Mouse (Mus musculus) liver, embryonic 13.5 days (tissue): ENCODE data around the gene Urod. TPM values are rescaled to one million over a fixed set of nuclear protein-coding genes. Genes with fewer than 3 reads are reported as not detected.

Experiments
- ATAC-seq: fragments of 200-750 bp; cut with Nextera tagmentation; 2 replicates; pipeline ENCODE4 v1.8.0; 2017; ENCODE audit warnings: low read depth, mild to moderate bottlenecking, moderate number of reproducible peaks, moderate library complexity
- DNase-seq: peaks from one replicate; pipeline ENCODE4 v3.0.0; 2022
- H3K27ac ChIP-seq: fragments of 300-500 bp; sonication (generic); 2 replicates; pipeline ENCODE4 v1.5.1; 2015; ENCODE audit warnings: moderate library complexity, mild to moderate bottlenecking, inconsistent platforms
- H3K27me3 ChIP-seq: fragments of 300-500 bp; sonication (generic); 2 replicates; pipeline ENCODE4 v1.6.1; 2015; ENCODE audit warnings: mild to moderate bottlenecking, inconsistent platforms
- H3K36me3 ChIP-seq: fragments of 300-500 bp; sonication (generic); 2 replicates; pipeline ENCODE4 v1.6.1; 2015; ENCODE audit warnings: mild to moderate bottlenecking, inconsistent platforms
- H3K4me1 ChIP-seq: fragments of 300-500 bp; sonication (generic); replicated peaks from 2 replicates; pipeline ENCODE4 v1.6.1; 2015; ENCODE audit warnings: inconsistent platforms
- H3K4me2 ChIP-seq: fragments of 300-500 bp; sonication (generic); 2 replicates; pipeline ENCODE4 v1.6.1; 2015; ENCODE audit warnings: inconsistent platforms, mild to moderate bottlenecking, moderate library complexity
- H3K4me3 ChIP-seq: fragments of 300-500 bp; sonication (generic); replicated peaks from 2 replicates; pipeline ENCODE4 v1.5.1; 2015; ENCODE audit warnings: mild to moderate bottlenecking, inconsistent platforms
- H3K9ac ChIP-seq: fragments of 300-500 bp; sonication (generic); 2 replicates; pipeline ENCODE4 v1.6.1; 2015; ENCODE audit warnings: mild to moderate bottlenecking, inconsistent platforms
- H3K9me3 ChIP-seq: fragments of 300-500 bp; sonication (generic); replicated peaks from 2 replicates; pipeline ENCODE4 v1.6.1; 2016; ENCODE audit warnings: inconsistent platforms
- WGBS: fragments of 180-500 bp; shearing (Covaris S2); methylation state at CpG from one replicate; pipeline ENCODE4 v1.1.7; 2015; ENCODE audit not compliant: insufficient replicate concordance; 5-methylcytosine and 5-hydroxymethylcytosine counted together
- polyA plus RNA-seq: library from polyadenylated mRNA; unstranded; fragments of >200 nt; fragmentation: Nextera tagmentation; extraction: Ambion mirVana; gene quantifications from 2 replicates; pipeline ENCODE4 v1.2.1, GENCODE M21; 2015

The Urod gene
- polyA plus RNA-seq, result 558 and 568 TPM in 2 replicates

DNA sequence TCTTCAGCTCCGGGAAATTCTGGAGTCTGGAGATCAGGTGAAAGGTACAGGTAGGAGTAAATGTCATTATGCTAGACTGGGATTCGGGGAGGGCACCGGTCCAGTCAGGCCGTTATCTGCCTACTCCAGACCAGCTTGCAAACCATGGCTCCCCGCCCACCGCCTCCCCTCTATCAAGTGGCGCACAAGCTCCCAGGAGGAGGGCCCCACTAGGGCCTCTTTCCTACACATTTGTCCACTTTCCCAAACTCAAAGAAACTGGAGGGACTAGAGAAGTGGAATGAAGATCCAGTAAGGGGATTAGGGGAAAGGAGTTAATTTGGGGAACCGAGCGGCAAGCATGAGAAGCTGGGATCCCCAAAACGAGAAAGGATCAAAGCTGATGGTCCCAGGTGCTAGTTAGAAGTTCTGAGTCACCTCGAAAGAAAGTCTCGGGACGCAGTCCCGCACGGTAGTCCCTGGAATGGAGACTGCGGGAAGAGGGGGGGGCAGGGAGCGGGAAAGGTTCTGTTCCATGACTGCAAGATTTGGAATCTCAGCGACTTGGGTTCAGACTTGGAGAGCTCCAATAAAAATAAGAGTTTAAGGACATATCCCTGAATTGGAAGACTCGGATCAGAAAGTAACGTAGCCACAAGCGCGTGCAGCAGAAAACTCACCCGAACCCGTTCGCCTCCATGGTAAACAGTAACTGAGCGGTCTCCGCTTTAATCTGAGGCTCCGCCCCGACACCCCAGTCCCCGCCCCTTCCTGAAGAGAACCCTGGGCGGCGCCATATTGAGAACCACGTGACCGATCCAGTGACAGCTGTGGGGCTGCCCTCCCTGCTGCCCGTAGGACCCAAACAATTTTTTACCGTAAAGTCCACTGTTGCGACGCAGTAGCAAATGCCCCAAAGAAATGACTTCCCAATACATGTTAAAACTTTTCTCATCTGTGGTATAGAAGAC is at the start of gene Urod:
Gene Urod (minus strand): TSS at position 742 of the 950 bp plus-strand sequence.
- peak; percentile 94 for DNase-seq
- H3K4me2 ChIP-seq, result peak within 1 kb of the TSS; percentile 92
- ATAC-seq, result peak; percentile 91
- H3K27me3 ChIP-seq, result no peaks in the 10 kb centered on the region
- H3K9me3 ChIP-seq, result no peaks in the 10 kb centered on the region
- peaks cover 52% of the 10 kb centered on the region for H3K36me3 ChIP-seq
- peak within 1 kb of the TSS; percentile 99 for H3K4me3 ChIP-seq
- under 1% methylated on average over 38 of the region's 38 CpGs for WGBS
- peaks cover 57% of the 10 kb centered on the region for H3K4me1 ChIP-seq
- peak within 1 kb of the TSS; percentile 99 for H3K27ac ChIP-seq
- peak within 1 kb of the TSS; percentile 97 for H3K9ac ChIP-seq

DNA sequence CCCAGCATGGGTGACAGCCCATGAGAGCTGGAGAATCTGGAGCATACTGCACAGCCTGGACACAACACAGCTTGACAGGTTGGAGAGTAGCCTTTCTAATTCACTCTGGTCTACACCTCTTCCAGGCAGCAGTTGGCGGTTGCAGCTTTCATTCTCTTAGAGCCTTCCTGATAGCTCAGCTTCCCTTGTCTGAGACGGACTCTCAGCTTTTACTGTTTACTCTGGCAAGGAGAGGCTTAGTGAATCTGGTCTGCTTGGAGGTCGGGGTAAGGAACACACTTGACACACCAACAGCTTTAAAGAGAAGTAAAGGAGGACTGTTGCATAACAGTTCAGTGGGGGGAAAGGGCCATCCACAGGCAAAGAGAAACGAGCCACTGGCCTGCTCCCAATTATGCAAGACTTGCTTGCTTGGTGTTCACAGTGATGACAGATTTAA is 47.1 kb upstream of the Urod start:
- Histone ChIP-seq H3K4me2 (no peak overlapping the region), H3K4me1 (peaks cover 18% of the 10 kb centered on the region), H3K36me3 (peaks cover 32% of the 10 kb centered on the region), H3K4me3 (no peak overlapping the region), H3K9me3 (no peaks in the 10 kb centered on the region), H3K9ac (no peak overlapping the region), H3K27ac (peak overlapping the region; percentile 16), H3K27me3 (no peaks in the 10 kb centered on the region)
- 49% methylated on average over 4 of the region's 4 CpGs for WGBS
- ATAC-seq, result peak; percentile 34; the same call in 1 of the 2 replicates
- DNase-seq, result no peak

DNA sequence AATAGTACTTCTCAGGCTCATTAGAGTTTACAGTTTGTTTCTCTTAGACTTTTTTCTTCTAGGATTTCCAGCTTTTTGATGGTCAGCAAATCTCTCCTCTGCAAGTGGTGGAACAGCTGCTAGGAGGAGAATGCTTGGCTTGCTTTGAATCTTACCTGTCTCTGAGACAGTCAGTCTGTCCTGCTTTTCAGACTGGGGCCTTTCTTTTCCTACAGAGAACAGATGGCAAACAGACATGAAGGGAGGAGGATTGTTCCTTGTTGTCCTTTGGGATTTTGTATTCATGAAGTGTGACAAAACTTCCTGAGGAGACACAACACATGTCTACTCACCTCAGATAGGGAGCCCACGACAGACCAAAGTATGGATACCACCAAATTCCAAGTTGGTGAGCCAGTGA is 46.6 kb upstream of the Urod start:
- no peak for ATAC-seq
- peaks cover 18% of the 10 kb centered on the region for H3K4me1 ChIP-seq
- no peaks in the 10 kb centered on the region for H3K9me3 ChIP-seq
- DNase-seq, result no peak
- no peak overlapping the region for H3K4me2 ChIP-seq
- no peak overlapping the region for H3K9ac ChIP-seq
- H3K4me3 ChIP-seq, result no peak overlapping the region
- H3K27me3 ChIP-seq, result no peaks in the 10 kb centered on the region
- peak overlapping the region; percentile 16; the same call in 1 of the 2 replicates for H3K27ac ChIP-seq
- 68% methylated on average over 1 of the region's 1 CpGs for WGBS
- H3K36me3 ChIP-seq, result peaks cover 34% of the 10 kb centered on the region

DNA sequence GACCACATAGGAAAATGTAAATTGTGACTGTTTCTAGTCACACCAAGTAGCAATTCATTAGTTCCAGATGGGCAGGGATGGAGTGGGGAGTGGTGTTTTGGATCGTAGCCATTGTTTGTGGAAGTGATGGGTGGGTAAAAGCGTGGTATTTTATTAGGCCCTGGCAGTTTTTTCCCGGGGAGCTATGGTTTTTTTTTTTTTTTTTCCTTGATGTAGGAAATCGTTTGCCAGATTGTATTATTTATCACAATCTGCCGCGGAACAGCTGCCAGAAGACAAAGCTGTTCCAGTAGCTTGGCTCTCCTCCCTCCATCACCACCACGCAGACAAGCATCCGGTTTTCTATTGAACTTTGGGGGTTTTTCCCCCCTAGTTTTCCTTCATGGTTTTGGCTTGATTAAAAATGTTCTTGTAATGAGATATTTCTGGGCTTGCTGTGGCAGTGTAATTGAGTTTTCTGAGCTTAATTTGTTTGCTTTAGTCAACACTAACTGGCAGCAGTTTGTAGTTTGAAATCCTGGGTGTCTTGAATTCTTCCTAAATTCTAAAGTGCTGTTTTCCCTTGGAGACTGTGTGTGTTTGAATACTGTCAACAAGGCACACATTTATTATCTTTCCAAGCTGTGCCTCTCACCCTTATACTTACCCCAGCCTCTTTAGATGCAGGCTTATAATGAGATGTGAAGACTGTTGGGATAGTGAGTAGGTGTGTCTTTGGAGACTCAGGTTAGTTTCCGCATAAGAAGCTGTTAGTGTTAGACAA is 45.9 kb upstream of the Urod start:
- no peak overlapping the region for H3K4me2 ChIP-seq
- H3K9me3 ChIP-seq, result no peaks in the 10 kb centered on the region
- no peak overlapping the region for H3K9ac ChIP-seq
- H3K4me1 ChIP-seq, result peaks cover 17% of the 10 kb centered on the region
- H3K27ac ChIP-seq, result no peak overlapping the region
- 77% methylated on average over 9 of the region's 9 CpGs for WGBS
- ATAC-seq (no peak), DNase-seq (no peak)
- H3K27me3 ChIP-seq, result no peaks in the 10 kb centered on the region
- H3K36me3 ChIP-seq, result peaks cover 36% of the 10 kb centered on the region
- H3K4me3 ChIP-seq, result no peak overlapping the region

DNA sequence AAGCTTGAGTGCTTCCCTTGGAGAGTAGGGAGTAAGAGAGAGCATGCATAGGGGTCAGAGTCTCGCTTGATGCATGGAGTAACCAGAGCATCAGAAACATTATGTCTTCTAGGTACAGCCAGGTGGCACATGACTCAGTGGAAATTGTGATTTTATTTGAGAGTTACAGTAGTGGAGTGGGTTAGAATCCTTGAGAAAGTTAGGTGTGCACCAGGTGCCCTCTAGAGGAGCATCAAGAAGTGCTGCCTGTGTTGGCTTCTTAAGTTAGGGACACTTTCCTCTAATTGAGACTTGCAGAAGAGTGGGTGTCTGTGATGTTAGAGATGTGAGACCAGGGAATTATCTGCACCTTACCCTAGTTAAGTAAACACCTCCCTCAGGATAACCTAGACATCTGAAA is 36.9 kb upstream of the Urod start:
- Histone ChIP-seq H3K4me1 (no peaks in the 10 kb centered on the region), H3K27ac (no peak overlapping the region), H3K4me3 (no peak overlapping the region), H3K9me3 (no peaks in the 10 kb centered on the region), H3K36me3 (peaks cover 50% of the 10 kb centered on the region), H3K9ac (no peak overlapping the region), H3K4me2 (no peak overlapping the region), H3K27me3 (no peaks in the 10 kb centered on the region)
- DNase-seq, result no peak
- WGBS, result 79% methylated on average over 1 of the region's 1 CpGs
- ATAC-seq, result no peak

DNA sequence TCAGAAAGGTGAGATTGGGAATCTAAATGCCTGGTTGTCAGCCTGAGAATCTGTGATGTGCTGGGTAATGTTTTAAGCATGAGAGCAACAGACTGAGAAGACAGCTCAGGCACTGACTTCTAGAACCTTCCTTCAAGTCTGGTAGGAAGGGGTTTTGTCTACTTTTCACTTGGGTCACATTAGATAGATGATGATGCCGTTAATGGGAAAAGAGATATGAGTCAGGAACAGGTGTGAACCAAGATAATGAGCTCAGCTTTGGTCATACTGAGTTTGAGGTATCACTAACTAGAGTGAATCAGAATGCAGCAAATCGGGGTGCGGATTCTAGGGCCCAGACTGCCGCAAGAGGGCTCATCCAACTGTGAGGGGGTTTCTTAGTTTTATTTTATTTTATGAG is 29.3 kb upstream of the Urod start:
- Histone ChIP-seq H3K27me3 (no peaks in the 10 kb centered on the region), H3K27ac (peak overlapping the region; percentile 8; the same call in 1 of the 2 replicates), H3K4me3 (no peak overlapping the region), H3K9ac (0 out of 2 replicates have a peak overlapping the region, but pooled peaks have one; percentile 0), H3K9me3 (no peaks in the 10 kb centered on the region), H3K4me1 (peaks cover 44% of the 10 kb centered on the region), H3K4me2 (no peak overlapping the region), H3K36me3 (peaks cover 39% of the 10 kb centered on the region)
- 64% methylated on average over 4 of the region's 4 CpGs for WGBS
- ATAC-seq (no peak), DNase-seq (no peak)

DNA sequence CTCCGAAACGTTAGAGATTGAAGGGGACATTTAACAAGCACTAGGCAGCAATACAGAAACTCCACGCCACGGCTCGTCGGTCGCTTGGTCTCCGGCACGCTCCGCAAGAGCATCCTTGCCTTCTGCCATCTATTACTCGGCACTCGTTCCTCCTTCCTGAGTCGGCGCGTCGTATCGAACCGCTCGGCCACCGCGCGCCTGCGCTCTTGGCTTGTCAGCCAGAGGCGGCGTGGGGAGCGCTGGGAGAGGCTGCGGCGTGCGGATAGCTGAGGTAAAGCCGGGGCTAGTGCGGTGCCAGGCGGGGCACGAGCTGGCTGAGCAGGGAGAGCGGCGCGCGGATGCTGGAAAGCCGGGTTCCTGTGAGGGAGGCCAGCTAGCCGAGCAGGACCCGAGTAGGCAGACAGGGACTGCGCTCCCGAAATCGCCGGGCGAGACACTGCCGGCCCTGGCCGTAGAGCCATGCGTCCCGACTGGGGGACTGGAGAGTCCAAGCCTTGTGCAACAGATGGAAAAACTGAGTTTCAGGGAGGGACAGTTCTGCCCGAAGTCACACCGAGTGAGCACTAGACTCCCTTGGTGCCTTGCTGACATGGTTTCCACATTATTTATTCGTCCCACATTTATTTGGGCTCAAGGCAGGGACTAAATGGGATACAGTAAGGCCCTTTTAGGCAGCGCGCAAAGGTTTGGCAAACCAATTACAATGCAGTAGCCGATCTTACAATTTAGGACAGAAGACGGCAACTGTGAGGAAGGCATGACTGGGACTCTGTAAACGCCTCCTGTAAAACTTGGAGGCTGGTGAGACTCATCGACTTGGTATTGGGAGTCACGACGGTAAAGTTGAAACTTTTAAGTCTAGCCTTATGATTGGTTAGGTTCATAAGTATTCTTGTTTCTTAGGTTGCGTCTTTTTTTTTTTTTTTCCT is 25.3 kb upstream of the Urod start, which contains the start of gene Eif2b3:
Gene Eif2b3 (plus strand): TSS at position 197 of the 929 bp plus-strand sequence.
- H3K27me3 ChIP-seq, result no peaks in the 10 kb centered on the region
- peak; percentile 91 for DNase-seq
- H3K36me3 ChIP-seq, result peaks cover 25% of the 10 kb centered on the region
- H3K4me1 ChIP-seq, result peaks cover 44% of the 10 kb centered on the region
- ATAC-seq, result peak; percentile 98
- H3K4me2 ChIP-seq, result peak within 1 kb of the TSS; percentile 85
- no peaks in the 10 kb centered on the region for H3K9me3 ChIP-seq
- under 1% methylated on average over 61 of the region's 61 CpGs for WGBS
- peak within 1 kb of the TSS; percentile 82 for H3K27ac ChIP-seq
- H3K4me3 ChIP-seq, result peak within 1 kb of the TSS; percentile 84
- H3K9ac ChIP-seq, result peak within 1 kb of the TSS; percentile 91

DNA sequence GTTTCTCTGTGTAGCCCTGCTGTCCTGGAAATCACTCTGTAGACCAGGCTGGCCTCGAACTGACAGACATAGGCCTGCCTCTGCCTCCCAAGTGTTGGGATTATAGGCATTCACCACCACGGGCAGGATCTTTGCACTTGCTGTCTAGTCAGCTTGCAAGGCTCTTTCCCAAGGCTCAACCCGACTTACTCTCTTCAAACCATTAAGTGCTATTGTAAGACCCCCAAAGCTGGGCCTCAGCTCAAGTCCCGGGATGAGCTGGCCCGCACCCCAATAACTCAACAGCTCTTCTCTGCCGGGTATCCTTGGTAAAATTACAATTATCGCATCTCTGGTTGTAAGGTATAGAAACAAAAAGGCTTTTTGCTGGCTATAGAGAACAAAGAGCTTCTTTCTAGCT is 24.1 kb upstream of the Urod start:
- no peak for DNase-seq
- 83% methylated on average over 7 of the region's 7 CpGs for WGBS
- no peak for ATAC-seq
- no peaks in the 10 kb centered on the region for H3K27me3 ChIP-seq
- no peak overlapping the region for H3K4me2 ChIP-seq
- peaks cover 42% of the 10 kb centered on the region for H3K4me1 ChIP-seq
- peaks cover 16% of the 10 kb centered on the region for H3K36me3 ChIP-seq
- no peak overlapping the region for H3K27ac ChIP-seq
- no peaks in the 10 kb centered on the region for H3K9me3 ChIP-seq
- H3K4me3 ChIP-seq, result no peak overlapping the region
- no peak overlapping the region for H3K9ac ChIP-seq

DNA sequence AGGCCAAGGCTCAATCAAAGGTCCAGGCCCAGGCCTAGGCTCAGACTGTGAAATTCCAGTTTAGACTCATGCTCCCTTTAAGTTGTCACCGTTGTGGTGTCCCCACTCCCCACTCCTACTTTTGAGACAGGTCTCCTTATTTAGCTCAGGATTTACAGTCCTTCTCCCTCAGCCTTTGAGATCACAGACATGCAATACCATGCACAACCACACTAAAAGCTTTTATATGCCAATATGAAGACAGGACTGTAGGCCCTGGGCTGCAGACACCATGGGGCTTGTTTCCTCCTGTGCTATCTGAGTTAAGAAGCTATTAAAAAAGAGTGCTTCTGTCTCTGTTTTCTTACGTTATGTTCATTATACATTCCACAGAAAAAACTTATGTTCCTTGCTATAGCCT is 23.5 kb upstream of the Urod start:
- Histone ChIP-seq H3K9ac (no peak overlapping the region), H3K9me3 (no peaks in the 10 kb centered on the region), H3K27ac (no peak overlapping the region), H3K27me3 (no peaks in the 10 kb centered on the region), H3K4me2 (no peak overlapping the region), H3K4me3 (no peak overlapping the region), H3K36me3 (peaks cover 10% of the 10 kb centered on the region), H3K4me1 (peaks cover 38% of the 10 kb centered on the region)
- WGBS, result 71% methylated on average over 2 of the region's 2 CpGs
- DNase-seq (no peak), ATAC-seq (no peak)

DNA sequence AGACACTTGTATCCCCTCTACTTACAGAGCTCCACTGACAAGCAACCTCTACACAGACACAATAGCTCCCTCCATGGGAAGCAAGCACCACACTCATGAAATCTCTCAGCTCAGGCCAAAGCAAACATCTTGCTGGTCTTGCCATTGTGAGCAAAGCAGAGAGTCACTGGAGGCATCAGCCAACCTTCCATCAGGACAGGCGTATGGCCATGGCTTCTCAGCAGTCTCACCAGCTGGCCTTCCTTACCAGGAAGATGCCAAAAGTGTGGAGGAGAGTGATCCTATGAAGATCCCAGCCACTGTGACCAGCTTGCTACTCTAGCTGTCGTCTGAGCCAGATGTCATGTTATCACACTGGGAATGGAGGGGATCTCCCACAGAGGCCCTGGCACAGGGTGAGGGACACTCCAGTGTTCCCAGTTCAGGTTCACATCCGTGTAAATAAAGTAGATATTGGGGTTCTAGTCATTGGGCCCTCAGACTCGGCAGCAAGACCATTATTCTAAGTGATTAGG is 20.7 kb upstream of the Urod start:
- DNase-seq (no peak), ATAC-seq (no peak)
- Histone ChIP-seq H3K27me3 (no peaks in the 10 kb centered on the region), H3K4me3 (no peak overlapping the region), H3K27ac (no peak overlapping the region), H3K4me2 (no peak overlapping the region), H3K9ac (no peak overlapping the region), H3K9me3 (no peaks in the 10 kb centered on the region), H3K36me3 (no peaks in the 10 kb centered on the region), H3K4me1 (peaks cover 10% of the 10 kb centered on the region)
- WGBS, result 48% methylated on average over 4 of the region's 4 CpGs
